Mouse (Mus musculus): ENCODE measurements around the gene Ptprm. TPM values are rescaled to one million over a fixed set of nuclear protein-coding genes. Genes with fewer than 3 reads are reported as not detected.

Gene Ptprm
- polyA plus RNA-seq, 2 experiments: 0.66 to 0.79 TPM

GRCm38 (mm10) chr17:67079570-67079969 lies 274.7 kb downstream of the Ptprm start:
- ATAC-seq (ENCODE audit: insufficient read depth) (no peak), DNase-seq (ENCODE audit: low read depth in 3 of 3, low spot score in 3 of 3) (no peak)
- 43% methylated on average over 1 of the region's 1 CpGs for WGBS (ENCODE audit: insufficient replicate concordance)
- no peak overlapping the region for H3K9ac ChIP-seq (replicated peaks)
- H3K4me3 ChIP-seq (ENCODE audit: insufficient read depth in 1 of 2, low read depth in 2 of 2, low read length in 2 of 2): no peak overlapping the region
- H3K4me2 ChIP-seq (ENCODE audit: low read depth): no peak overlapping the region
- H3K27ac ChIP-seq: no peak overlapping the region
- no peaks in the 10 kb centered on the region for H3K9me3 ChIP-seq (ENCODE audit: control insufficient read depth, low read length)
- H3K36me3 ChIP-seq (replicated peaks; ENCODE audit: control insufficient read depth, insufficient read depth, low read depth): no peaks in the 10 kb centered on the region
- H3K4me1 ChIP-seq (replicated peaks; ENCODE audit: control insufficient read depth in 2 of 2, insufficient read depth in 2 of 2, low read length in 1 of 2): no peaks in the 10 kb centered on the region
- H3K27me3 ChIP-seq (ENCODE audit: control insufficient read depth, insufficient read depth, low read length): no peaks in the 10 kb centered on the region
- no peak for TF ChIP-seq CTCF (IDR thresholded peaks at IDR 0.05; ENCODE audit: low read depth)

GRCm38 (mm10) chr17:67073580-67073979 lies 280.7 kb downstream of the Ptprm start:
- no peaks in the 10 kb centered on the region for H3K27me3 ChIP-seq (ENCODE audit: control insufficient read depth, insufficient read depth, low read length)
- TF ChIP-seq EP300 (IDR thresholded peaks at IDR 0.05; ENCODE audit: low read depth) (no peak), CTCF (IDR thresholded peaks at IDR 0.05; ENCODE audit: low read depth) (no peak)
- WGBS (ENCODE audit: insufficient replicate concordance): 73% methylated on average over 4 of the region's 4 CpGs
- no peak overlapping the region for H3K4me2 ChIP-seq (ENCODE audit: low read depth)
- ATAC-seq (ENCODE audit: insufficient read depth) (no peak), DNase-seq (ENCODE audit: low read depth in 3 of 3, low spot score in 3 of 3) (no peak)
- no peak overlapping the region for H3K4me3 ChIP-seq (ENCODE audit: insufficient read depth in 1 of 2, low read depth in 2 of 2, low read length in 2 of 2)
- no peak overlapping the region for H3K27ac ChIP-seq
- H3K4me1 ChIP-seq (replicated peaks; ENCODE audit: control insufficient read depth in 2 of 2, insufficient read depth in 2 of 2, low read length in 1 of 2): no peaks in the 10 kb centered on the region
- no peaks in the 10 kb centered on the region for H3K36me3 ChIP-seq (replicated peaks; ENCODE audit: control insufficient read depth, insufficient read depth, low read depth)
- H3K9ac ChIP-seq (replicated peaks): no peak overlapping the region
- H3K9me3 ChIP-seq (ENCODE audit: control insufficient read depth, low read length): no peaks in the 10 kb centered on the region

DNA sequence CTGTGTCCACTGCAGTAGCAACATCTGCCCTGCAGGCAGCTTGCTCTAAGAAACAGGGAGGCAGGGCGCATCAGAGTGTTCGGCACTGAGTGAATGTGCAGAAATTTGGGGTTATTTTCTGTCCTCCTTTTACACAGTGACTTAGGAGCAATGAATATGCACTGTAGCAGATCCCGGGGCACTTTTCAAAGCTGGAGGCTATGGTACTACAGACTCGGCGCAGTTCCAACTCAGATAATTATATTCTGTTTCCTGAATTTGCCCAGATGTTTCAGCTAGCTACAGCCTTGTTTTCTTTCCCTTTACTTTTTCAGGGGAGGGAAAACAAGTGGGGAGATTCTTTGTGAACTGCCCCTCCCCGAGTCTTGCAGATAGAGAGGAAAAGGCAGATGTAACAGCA lies 281.1 kb downstream of the Ptprm start:
- H3K4me1 ChIP-seq (replicated peaks; ENCODE audit: control insufficient read depth in 2 of 2, insufficient read depth in 2 of 2, low read length in 1 of 2): no peaks in the 10 kb centered on the region
- H3K36me3 ChIP-seq (replicated peaks; ENCODE audit: control insufficient read depth, insufficient read depth, low read depth): no peaks in the 10 kb centered on the region
- H3K9me3 ChIP-seq (ENCODE audit: control insufficient read depth, low read length): no peaks in the 10 kb centered on the region
- H3K9ac ChIP-seq (replicated peaks): no peak overlapping the region
- TF ChIP-seq CTCF (IDR thresholded peaks at IDR 0.05; ENCODE audit: low read depth) (no peak), EP300 (IDR thresholded peaks at IDR 0.05; ENCODE audit: low read depth) (no peak)
- H3K27ac ChIP-seq: no peak overlapping the region
- no peak overlapping the region for H3K4me2 ChIP-seq (ENCODE audit: low read depth)
- no peak overlapping the region for H3K4me3 ChIP-seq (ENCODE audit: insufficient read depth in 1 of 2, low read depth in 2 of 2, low read length in 2 of 2)
- WGBS (ENCODE audit: insufficient replicate concordance): 60% methylated on average over 6 of the region's 6 CpGs
- no peak for DNase-seq (ENCODE audit: low read depth in 3 of 3, low spot score in 3 of 3)
- no peak for ATAC-seq (ENCODE audit: insufficient read depth)
- no peaks in the 10 kb centered on the region for H3K27me3 ChIP-seq (ENCODE audit: control insufficient read depth, insufficient read depth, low read length)

DNA sequence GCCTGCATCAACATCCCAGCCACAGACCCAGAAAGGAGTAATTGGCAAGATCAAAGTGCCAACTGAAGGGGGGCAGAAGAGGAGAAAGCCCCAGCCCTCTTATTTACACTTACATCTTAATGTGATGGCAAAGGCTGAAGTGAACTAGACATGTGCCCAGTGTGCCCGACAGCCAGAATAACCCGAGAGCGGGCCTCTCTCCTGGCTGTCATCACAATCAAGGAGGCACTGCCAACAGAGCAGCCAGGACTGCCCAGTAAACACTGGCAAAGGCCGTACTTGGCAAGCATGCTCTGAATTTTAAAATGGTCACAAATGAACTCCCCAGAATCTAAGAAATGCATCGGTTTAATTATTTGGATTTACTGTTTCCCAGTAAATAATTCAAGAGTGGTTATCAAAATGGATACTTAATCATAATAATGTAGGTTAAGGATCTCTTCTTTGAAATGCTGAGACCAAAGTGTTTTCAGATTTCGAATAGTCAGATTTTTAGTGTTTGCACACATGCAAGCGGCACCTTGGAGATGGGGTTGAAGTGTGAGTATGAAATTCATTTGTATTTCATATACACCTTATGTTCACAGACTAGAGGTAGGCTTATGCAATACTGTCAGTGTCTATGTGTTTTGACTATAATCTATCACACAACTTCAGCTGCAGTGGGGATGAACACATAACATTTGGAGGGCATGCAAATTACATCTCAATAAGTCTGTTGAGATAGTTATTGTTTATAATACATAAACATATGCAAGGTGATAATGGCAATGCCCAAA lies 282.8 kb downstream of the Ptprm start:
- 71% methylated on average over 7 of the region's 7 CpGs for WGBS (ENCODE audit: insufficient replicate concordance)
- no peak overlapping the region for H3K4me3 ChIP-seq (ENCODE audit: insufficient read depth in 1 of 2, low read depth in 2 of 2, low read length in 2 of 2)

GRCm38 (mm10) chr17:67063611-67064010 lies 290.6 kb downstream of the Ptprm start:
- 63% methylated on average over 5 of the region's 5 CpGs for WGBS (ENCODE audit: insufficient replicate concordance)
- Histone ChIP-seq H3K4me1 (replicated peaks; ENCODE audit: control insufficient read depth in 2 of 2, insufficient read depth in 2 of 2, low read length in 1 of 2) (no peaks in the 10 kb centered on the region), H3K27me3 (ENCODE audit: control insufficient read depth, insufficient read depth, low read length) (no peaks in the 10 kb centered on the region), H3K4me3 (ENCODE audit: insufficient read depth in 1 of 2, low read depth in 2 of 2, low read length in 2 of 2) (no peak overlapping the region), H3K9me3 (ENCODE audit: control insufficient read depth, low read length) (no peaks in the 10 kb centered on the region), H3K4me2 (ENCODE audit: low read depth) (no peak overlapping the region), H3K9ac (replicated peaks) (no peak overlapping the region), H3K27ac (no peak overlapping the region), H3K36me3 (replicated peaks; ENCODE audit: control insufficient read depth, insufficient read depth, low read depth) (no peaks in the 10 kb centered on the region)
- DNase-seq (ENCODE audit: low read depth in 3 of 3, low spot score in 3 of 3) (no peak), ATAC-seq (ENCODE audit: insufficient read depth) (no peak)
- TF ChIP-seq CTCF (IDR thresholded peaks at IDR 0.05; ENCODE audit: low read depth): no peak
- no peak for TF ChIP-seq EP300 (IDR thresholded peaks at IDR 0.05; ENCODE audit: low read depth)

More for the DNA sequence above, 282.8 kb downstream of the Ptprm start:
- no peaks in the 10 kb centered on the region for H3K36me3 ChIP-seq (replicated peaks; ENCODE audit: control insufficient read depth, insufficient read depth, low read depth)
- DNase-seq (ENCODE audit: low read depth in 3 of 3, low spot score in 3 of 3) (no peak), ATAC-seq (ENCODE audit: insufficient read depth) (no peak)
- no peak overlapping the region for H3K4me2 ChIP-seq (ENCODE audit: low read depth)
- no peak overlapping the region for H3K27ac ChIP-seq
- TF ChIP-seq CTCF (IDR thresholded peaks at IDR 0.05; ENCODE audit: low read depth): no peak
- no peaks in the 10 kb centered on the region for H3K9me3 ChIP-seq (ENCODE audit: control insufficient read depth, low read length)
- no peaks in the 10 kb centered on the region for H3K27me3 ChIP-seq (ENCODE audit: control insufficient read depth, insufficient read depth, low read length)
- no peaks in the 10 kb centered on the region for H3K4me1 ChIP-seq (replicated peaks; ENCODE audit: control insufficient read depth in 2 of 2, insufficient read depth in 2 of 2, low read length in 1 of 2)
- H3K9ac ChIP-seq (replicated peaks): no peak overlapping the region

Data from liver, embryonic 14.5 days (tissue).